Mouse (Mus musculus) kidney, postnatal 14 days (tissue): ENCODE measurements at regions not wholly inside any gene's neighbourhood (a gene's known extent, or its start where the extent isn't known, plus 50 kb on each side); places are given as distances from the start of the nearest gene placed in this dataset.
A peak's percentile ranks its signal among the peaks of the same experiment; 100 is the strongest.
"Not testable (repeated sequence)": the region's sequence is repeated elsewhere in the genome, so short reads cannot be mapped to it uniquely, and the experiment has no call there.

Source experiments
- DNase-seq: peaks from one replicate; pipeline ENCODE4 v3.0.0; 2022; ENCODE audit warnings: mixed read lengths

GRCm38 (mm10) chr1:7388627-7389026, 2580.9 kb downstream of the Gm37988 start:
- DNase-seq = no peak

GRCm38 (mm10) chr1:7393508-7393907, 2585.8 kb downstream of the Gm37988 start:
- no peak for DNase-seq

- no peak for DNase-seq
Measured at GRCm38 (mm10) chr1:7394161-7394560, 2586.5 kb downstream of the Gm37988 start.

GRCm38 (mm10) chr1:7395527-7395926, 2587.8 kb downstream of the Gm37988 start:
- DNase-seq = no peak

- DNase-seq = peak; percentile 19
Measured at GRCm38 (mm10) chr1:7396867-7397806, 2589.4 kb downstream of the Gm37988 start.

GRCm38 (mm10) chr1:7397807-7398446, 2590.2 kb downstream of the Gm37988 start:
- peak; percentile 99 for DNase-seq

- DNase-seq = peak; percentile 4
Measured at GRCm38 (mm10) chr1:7398678-7399218, 2591.1 kb downstream of the Gm37988 start.

GRCm38 (mm10) chr1:7405651-7406050, 2598.0 kb downstream of the Gm37988 start:
- DNase-seq = not testable (repeated sequence)

- no peak for DNase-seq
Measured at GRCm38 (mm10) chr1:7414444-7414843, 2606.8 kb downstream of the Gm37988 start.

GRCm38 (mm10) chr1:7451660-7452155, 2644.0 kb downstream of the Gm37988 start:
- no peak for DNase-seq

- no peak for DNase-seq
Measured at GRCm38 (mm10) chr1:7454931-7455330, 2647.2 kb downstream of the Gm37988 start.

- no peak for DNase-seq
Measured at GRCm38 (mm10) chr1:7457895-7458294, 2650.2 kb downstream of the Gm37988 start.

- no peak for DNase-seq
Measured at GRCm38 (mm10) chr1:7494096-7494495, 2686.4 kb downstream of the Gm37988 start.

GRCm38 (mm10) chr1:7499042-7499441, 2691.3 kb downstream of the Gm37988 start:
- DNase-seq = no peak

- DNase-seq = no peak
Measured at GRCm38 (mm10) chr1:7502363-7502762, 2694.7 kb downstream of the Gm37988 start.

GRCm38 (mm10) chr1:7518791-7519190, 2711.1 kb downstream of the Gm37988 start:
- DNase-seq = no peak

GRCm38 (mm10) chr1:7533506-7533905, 2725.8 kb downstream of the Gm37988 start:
- no peak for DNase-seq

GRCm38 (mm10) chr1:7535191-7535590, 2727.5 kb downstream of the Gm37988 start:
- DNase-seq = no peak

- no peak for DNase-seq
Measured at GRCm38 (mm10) chr1:7543492-7543891, 2735.8 kb downstream of the Gm37988 start.

- DNase-seq = no peak
Measured at GRCm38 (mm10) chr1:7548261-7548660, 2740.6 kb downstream of the Gm37988 start.

- DNase-seq = no peak
Measured at GRCm38 (mm10) chr1:7574787-7575186, 2767.1 kb downstream of the Gm37988 start.

- no peak for DNase-seq
Measured at GRCm38 (mm10) chr1:7586409-7586808, 2778.7 kb downstream of the Gm37988 start.

GRCm38 (mm10) chr1:7591327-7591726, 2783.6 kb downstream of the Gm37988 start:
- no peak for DNase-seq
